Mouse (Mus musculus) megakaryocyte progenitor cell, adult 5-6 weeks (primary cell): ENCODE measurements at regions not wholly inside any gene's neighbourhood (a gene's known extent, or its start where the extent isn't known, plus 50 kb on each side); places are given as distances from the start of the nearest gene placed in this dataset.

ENCODE experiments used
- ATAC-seq: replicated peaks from 2 replicates; pipeline ENCODE4 v1.8.0; 2016; ENCODE audit warnings: mild to moderate bottlenecking, moderate TSS enrichment, inconsistent platforms; ENCODE audit not compliant: poor library complexity

GRCm38 (mm10) chr13:107218351-107218750 is 196.4 kb upstream of the Kif2a start:
- no peak for ATAC-seq

DNA sequence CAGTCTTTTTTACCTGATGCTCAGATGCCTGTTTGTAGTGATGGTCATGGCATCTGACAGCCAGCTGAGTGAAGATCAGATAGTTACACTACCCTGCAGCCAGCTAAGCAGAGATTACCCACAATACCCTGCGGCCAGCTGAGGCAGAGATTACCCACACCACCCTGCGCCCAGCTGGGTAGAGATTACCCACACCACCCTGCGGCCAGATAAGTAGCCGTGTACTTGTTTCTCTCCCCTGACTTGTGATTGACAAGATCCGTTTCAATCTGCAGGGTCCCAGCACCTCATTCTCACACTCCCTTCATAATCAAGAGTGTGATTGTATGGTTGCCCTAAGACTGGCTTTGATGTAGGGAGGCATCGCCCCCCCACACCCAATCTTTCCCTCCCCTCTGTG is 195.9 kb upstream of the Kif2a start:
- no peak for ATAC-seq

- ATAC-seq, result no peak
These were observed 191.4 kb upstream of the Kif2a start for GRCm38 (mm10) chr13:107213281-107213680.

DNA sequence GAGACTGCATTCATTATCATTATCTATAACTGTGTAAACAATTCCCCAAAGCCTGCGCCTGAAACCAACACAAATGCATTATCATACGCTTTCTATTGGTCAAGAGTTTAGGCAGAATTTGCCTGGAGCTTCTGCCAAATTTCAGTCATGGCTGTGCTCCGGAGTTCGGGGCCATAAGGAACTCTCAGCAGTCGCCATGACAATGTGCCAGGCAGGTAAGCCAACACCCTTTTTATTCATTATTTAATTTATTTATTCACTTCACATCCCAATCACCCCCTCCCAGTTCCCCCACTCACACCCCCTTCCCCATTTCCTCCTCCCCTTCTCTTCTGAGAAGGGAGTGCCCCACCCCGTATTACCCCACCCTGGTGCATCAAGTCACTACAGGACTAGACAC is 188.8 kb upstream of the Kif2a start:
- ATAC-seq, result no peak

DNA sequence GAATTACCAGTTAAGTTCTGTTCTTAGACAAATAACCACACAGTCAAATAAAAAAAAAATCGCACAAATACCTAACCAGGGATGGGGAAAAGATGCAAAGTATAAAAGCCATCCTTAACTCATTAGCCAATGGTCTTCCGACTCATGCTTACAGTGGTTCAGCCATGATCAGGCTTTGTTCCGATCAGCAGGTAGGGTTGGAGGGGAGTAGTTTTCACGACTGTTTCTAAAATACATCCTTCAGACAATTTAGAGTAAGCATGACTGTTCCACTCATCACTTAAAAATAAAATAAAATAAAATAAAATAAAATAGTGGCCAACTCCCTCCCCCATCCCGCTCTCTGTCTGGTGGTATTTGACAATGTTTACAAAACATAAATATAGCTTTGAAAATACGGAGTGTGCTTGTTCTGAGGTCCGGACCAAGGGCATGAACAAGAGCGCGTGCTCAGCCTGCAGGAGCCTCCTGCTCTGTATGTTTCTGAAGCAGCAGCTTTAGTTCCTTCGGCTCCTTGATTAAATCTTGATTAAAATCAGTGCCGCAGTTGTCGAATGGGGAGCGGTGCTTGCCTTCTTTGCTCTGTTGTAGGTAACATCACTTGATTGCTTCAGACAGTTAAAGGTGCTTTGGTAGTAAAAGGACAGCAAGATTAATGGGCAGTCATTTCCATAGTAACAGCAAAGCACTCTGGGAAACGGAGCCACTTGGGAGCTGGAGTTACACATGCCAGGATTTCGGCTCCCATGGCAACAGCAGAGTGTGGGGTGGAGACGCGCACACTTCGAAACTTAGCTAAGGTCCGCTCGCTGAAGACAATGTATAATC is 185.6 kb upstream of the Kif2a start:
- no peak for ATAC-seq

GRCm38 (mm10) chr13:107199875-107200274 is 177.9 kb upstream of the Kif2a start:
- ATAC-seq, result no peak

DNA sequence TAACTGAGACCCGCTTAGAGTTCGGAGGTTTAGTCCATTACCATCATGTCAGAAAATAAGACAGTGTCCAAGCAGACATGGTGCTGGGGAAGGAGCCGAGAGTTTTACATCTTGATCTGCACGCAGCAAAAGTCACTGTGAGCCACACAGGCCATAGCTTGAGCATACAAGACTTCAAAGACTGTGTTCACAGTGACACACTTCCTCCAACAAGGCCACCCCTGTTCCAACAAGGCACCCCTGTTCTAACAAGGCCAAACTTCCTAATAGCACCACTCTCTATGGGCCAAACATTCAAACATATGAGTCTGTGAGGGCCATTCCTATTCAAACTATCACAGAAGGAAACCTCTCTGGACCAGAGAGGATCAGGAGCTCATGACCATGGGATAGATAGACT is 171.5 kb upstream of the Kif2a start:
- ATAC-seq, result no peak

DNA sequence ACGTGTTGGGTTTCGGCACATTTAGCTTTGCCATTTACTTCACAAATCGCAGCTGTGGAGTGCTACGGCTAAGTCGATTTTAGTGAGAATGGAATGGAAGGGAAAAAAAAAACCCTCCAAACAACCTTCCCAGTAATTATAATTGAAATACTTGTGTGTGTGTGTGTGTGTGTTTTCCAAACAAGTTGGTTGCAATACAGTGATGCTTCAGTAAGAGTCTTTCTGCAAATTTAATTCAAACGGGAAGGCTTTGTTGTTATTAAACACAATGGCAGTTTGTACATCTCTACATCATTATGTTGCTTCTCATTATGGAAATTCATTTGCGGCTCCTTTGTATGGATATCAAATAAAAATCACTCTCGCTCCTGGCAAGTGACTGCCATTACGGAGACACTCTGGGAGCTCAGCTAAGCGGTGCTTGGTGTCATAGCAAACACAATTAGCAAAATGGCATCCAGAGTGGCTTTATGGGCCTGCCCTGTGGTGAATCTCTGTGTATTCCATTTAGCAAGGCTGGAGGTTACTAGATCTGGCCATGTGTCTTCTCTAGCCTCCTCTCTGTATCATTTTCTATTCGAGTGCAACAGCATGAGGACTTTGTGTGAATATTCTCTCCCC is 165.4 kb upstream of the Kif2a start:
- no peak for ATAC-seq

DNA sequence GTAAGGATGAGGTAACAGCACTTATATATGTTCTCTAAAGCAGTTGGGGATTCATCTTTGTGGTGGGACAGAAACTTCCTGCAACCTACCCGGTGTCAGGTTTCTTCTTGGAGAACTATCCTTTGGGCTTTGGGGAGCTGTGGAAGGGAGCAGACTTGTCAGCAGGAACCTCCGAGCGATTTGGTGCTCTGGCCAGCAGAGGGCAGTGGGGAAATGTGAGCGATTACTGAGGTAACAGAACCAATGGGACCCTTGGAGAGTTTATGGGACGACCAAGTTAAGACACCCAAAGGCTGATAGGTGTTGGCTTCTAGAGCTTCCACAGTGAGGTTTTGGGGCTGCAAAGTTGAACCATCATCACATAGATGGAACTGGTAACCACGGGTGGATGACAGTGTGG is 160.6 kb upstream of the Kif2a start:
- ATAC-seq, result peak; percentile 87

GRCm38 (mm10) chr13:107179551-107179950 is 157.6 kb upstream of the Kif2a start:
- ATAC-seq, result no peak

GRCm38 (mm10) chr13:107177595-107177994 is 155.7 kb upstream of the Kif2a start:
- ATAC-seq, result no peak

DNA sequence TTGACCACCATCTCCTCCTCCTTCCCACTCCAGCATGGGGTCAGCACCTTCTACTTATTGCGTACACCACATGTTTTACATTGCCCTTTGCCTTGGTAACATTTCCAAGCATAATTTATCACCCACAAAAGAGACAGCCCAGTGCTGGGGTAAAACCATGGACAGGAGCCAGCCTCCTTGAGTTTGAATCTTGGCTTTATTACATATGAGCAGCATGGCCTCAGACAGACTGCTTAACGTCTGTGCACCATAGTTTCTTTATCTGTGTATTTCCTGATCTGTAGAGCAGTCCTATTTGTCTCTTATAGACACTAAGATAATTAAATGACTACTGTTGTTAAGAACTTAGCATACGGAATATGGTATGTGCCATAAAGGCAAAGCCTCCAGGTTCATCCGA is 154.0 kb upstream of the Kif2a start:
- ATAC-seq, result no peak

GRCm38 (mm10) chr13:107168599-107169149 is 146.7 kb upstream of the Kif2a start:
- ATAC-seq, result peak; percentile 96

DNA sequence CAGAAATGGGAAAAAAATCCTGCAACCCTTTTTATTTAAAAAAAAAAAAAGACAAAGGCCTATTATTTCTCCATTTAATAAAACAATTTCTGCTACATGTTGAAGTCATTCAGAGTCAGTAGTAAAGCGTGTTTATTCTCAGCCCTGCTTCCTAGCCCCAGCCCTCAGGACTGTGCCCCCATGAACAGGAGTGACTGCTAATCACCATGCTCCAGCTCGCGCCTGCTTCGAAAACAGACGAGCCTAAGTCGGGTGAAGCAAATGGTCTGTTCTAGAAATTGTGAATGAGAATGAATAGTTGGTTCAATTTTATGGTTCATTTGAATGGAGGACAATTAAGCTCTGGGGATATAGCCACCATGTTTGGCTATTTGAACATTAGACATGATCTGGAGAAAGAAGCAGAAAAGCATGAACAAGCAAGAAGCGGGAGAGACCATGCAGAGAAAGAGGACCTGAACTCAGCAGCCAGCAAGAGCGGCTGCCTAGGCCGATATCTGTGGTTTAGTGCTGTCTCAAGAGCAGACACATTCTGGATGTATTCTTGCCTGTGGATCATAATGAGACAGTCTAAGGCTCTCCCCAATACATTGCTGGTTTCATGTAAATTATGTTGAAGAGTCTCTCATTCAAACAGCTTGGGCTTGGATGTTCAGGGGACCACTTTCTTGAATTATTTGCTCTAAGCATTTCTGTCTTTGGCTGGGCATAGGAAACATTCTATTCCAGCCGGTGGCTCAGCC is 146.1 kb upstream of the Kif2a start:
- no peak for ATAC-seq

- no peak for ATAC-seq
These were observed 129.6 kb upstream of the Kif2a start for GRCm38 (mm10) chr13:107151548-107151947.

- no peak for ATAC-seq
These were observed 119.3 kb upstream of the Kif2a start for GRCm38 (mm10) chr13:107141209-107141608.

GRCm38 (mm10) chr13:107134125-107134524 is 112.2 kb upstream of the Kif2a start:
- no peak for ATAC-seq

- ATAC-seq, result no peak
These were observed 104.7 kb upstream of the Kif2a start for GRCm38 (mm10) chr13:107126636-107127035.

DNA sequence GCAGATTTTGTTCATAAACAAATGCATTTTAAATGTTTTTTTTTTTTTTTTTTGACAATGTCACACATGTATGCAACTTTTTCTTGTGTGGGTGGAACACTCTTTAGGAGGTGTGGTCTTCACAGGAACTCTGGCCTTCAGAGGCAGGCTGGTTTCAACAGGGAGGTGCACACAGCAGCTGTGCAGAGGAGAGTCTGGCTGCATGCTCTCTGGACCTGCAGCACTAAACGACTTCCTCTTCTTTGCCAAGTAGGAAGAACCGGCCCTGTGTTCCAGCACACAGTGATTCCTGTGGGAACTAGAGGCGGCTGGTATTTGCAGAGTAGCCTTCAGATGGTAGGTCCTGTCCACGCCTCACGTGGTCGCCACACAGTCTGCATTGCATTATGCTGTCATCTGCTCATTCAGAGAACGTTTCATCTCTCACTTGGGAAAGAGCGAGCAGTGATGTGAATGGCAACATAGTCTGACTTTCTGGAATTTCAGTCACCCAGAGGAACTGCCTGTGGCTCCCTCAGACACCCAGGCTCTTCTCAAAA is 102.3 kb upstream of the Kif2a start:
- ATAC-seq, result peak; percentile 80

- peak; percentile 92 for ATAC-seq
These were observed 92.2 kb upstream of the Kif2a start for GRCm38 (mm10) chr13:107113949-107114690.

DNA sequence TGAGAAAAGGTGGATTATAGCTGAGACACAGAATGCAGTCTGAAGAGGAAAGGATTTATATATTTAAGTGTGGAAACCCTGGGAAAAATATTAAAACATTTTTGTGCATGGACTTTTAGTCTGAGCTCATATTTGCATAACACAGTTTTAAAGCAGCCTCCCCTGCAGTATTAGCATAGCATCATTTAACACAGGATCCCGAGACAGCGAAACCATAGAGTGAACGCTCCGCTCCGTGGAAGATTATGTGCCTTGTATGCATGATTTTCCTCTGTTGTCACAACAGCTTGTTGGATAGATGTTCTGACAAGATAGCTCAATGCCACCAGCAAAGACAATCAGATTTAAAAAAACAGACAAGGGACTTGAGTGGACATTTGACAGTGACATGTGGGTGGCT is 86.1 kb upstream of the Kif2a start:
- ATAC-seq, result no peak
